Mouse (Mus musculus) hindbrain, embryonic 13.5 days (tissue): Measurements from ENCODE around the gene Rab26. TPM values are rescaled to one million over a fixed set of nuclear protein-coding genes. Genes with fewer than 3 reads are reported as not detected.
A peak's percentile ranks its signal among the peaks of the same experiment; 100 is the strongest.

ENCODE experiments used
- ATAC-seq: fragments of 200-750 bp; cut with Nextera tagmentation; 2 replicates; pipeline ENCODE4 v1.8.0; 2017; ENCODE audit warnings: moderate TSS enrichment; ENCODE audit not compliant: low FRiP score
- H3K27ac ChIP-seq: fragments of 300-500 bp; sonication (generic); 2 replicates; pipeline ENCODE4 v1.5.1; 2015; ENCODE audit warnings: inconsistent platforms, mild to moderate bottlenecking, moderate library complexity
- H3K27me3 ChIP-seq: fragments of 300-500 bp; sonication (generic); 2 replicates; pipeline ENCODE4 v1.6.1; 2015; ENCODE audit warnings: mild to moderate bottlenecking, inconsistent platforms
- H3K36me3 ChIP-seq: fragments of 300-500 bp; sonication (generic); 2 replicates; pipeline ENCODE4 v1.6.1; 2015; ENCODE audit warnings: mild to moderate bottlenecking, inconsistent platforms
- H3K4me1 ChIP-seq: fragments of 300-500 bp; sonication (generic); replicated peaks from 2 replicates; pipeline ENCODE4 v1.6.1; 2015; ENCODE audit warnings: inconsistent platforms
- H3K4me2 ChIP-seq: fragments of 300-500 bp; sonication (generic); 2 replicates; pipeline ENCODE4 v1.6.1; 2015; ENCODE audit warnings: inconsistent platforms, mild to moderate bottlenecking, moderate library complexity
- H3K4me3 ChIP-seq: fragments of 300-500 bp; sonication (generic); 2 replicates; pipeline ENCODE4 v1.5.1; 2015; ENCODE audit warnings: mild to moderate bottlenecking, inconsistent platforms
- H3K9ac ChIP-seq: fragments of 300-500 bp; sonication (generic); 2 replicates; pipeline ENCODE4 v1.6.1; 2015; ENCODE audit warnings: mild to moderate bottlenecking, inconsistent platforms
- H3K9me3 ChIP-seq: fragments of 300-500 bp; sonication (generic); 2 replicates; pipeline ENCODE4 v1.6.1; 2016; ENCODE audit warnings: inconsistent platforms
- WGBS: fragments of 180-500 bp; shearing (Covaris S2); methylation state at CpG from one replicate; pipeline ENCODE4 v1.1.7; 2015; 5-methylcytosine and 5-hydroxymethylcytosine counted together
- polyA plus RNA-seq: library from polyadenylated mRNA; unstranded; fragments of >200 nt; fragmentation: Nextera tagmentation; extraction: Ambion mirVana; gene quantifications from 2 replicates; pipeline ENCODE4 v1.2.1, GENCODE M21; 2015

Rab26 gene
- polyA plus RNA-seq, 1 experiment from 2014 or later, result 2.8 TPM

DNA sequence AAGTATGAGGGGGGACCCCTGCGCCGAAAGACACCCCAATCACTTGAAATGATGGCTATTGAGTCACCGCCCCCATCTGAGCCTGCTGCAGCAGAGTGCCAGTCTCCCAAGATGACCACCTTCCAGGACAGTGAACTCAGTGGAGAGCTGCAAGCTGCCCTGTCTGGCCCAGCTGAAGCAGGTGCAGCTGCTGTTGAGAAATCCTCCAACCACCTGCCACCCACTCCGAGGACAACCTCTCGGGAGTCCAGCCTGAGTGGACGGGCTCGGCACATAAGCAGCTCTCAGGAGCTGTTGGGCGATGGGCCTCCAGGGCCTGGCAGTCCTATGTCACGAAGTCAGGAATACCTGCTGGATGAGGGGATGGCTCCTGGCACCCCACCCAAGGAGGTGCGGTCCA lies 29.9 kb downstream of the Rab26 start:
- H3K36me3 ChIP-seq, result peaks cover 99% of the 10 kb centered on the region
- peaks cover 19% of the 10 kb centered on the region for H3K4me1 ChIP-seq
- H3K27ac ChIP-seq, result no peak overlapping the region
- H3K4me3 ChIP-seq, result no peak overlapping the region
- no peak overlapping the region for H3K9ac ChIP-seq
- H3K9me3 ChIP-seq, result no peaks in the 10 kb centered on the region
- H3K27me3 ChIP-seq, result no peaks in the 10 kb centered on the region
- no peak for ATAC-seq
- WGBS, result 96% methylated on average over 10 of the region's 10 CpGs
- no peak overlapping the region for H3K4me2 ChIP-seq

GRCm38 (mm10) chr17:24502208-24502607 lies 31.8 kb downstream of the Rab26 start:
- WGBS, result 58% methylated on average over 11 of the region's 11 CpGs
- no peak for ATAC-seq
- Histone ChIP-seq H3K4me1 (peaks cover 18% of the 10 kb centered on the region), H3K9me3 (no peaks in the 10 kb centered on the region), H3K27me3 (no peaks in the 10 kb centered on the region), H3K4me3 (no peak overlapping the region), H3K27ac (no peak overlapping the region), H3K4me2 (no peak overlapping the region), H3K9ac (no peak overlapping the region), H3K36me3 (peaks cover 99% of the 10 kb centered on the region)

- H3K36me3 ChIP-seq, result peaks cover 58% of the 10 kb centered on the region
- no peak overlapping the region for H3K4me2 ChIP-seq
- peak overlapping the region; percentile 39; the same call in 1 of the 2 replicates for H3K9ac ChIP-seq
- H3K9me3 ChIP-seq, result no peaks in the 10 kb centered on the region
- no peak overlapping the region for H3K4me3 ChIP-seq
- no peaks in the 10 kb centered on the region for H3K27me3 ChIP-seq
- ATAC-seq, result no peak
- peaks cover 22% of the 10 kb centered on the region for H3K4me1 ChIP-seq
- peak overlapping the region; percentile 23; the same call in 1 of the 2 replicates for H3K27ac ChIP-seq
- WGBS, result 75% methylated on average over 1 of the region's 1 CpGs
Measured at GRCm38 (mm10) chr17:24496026-24496425, 38.0 kb downstream of the Rab26 start.

GRCm38 (mm10) chr17:24495443-24495842 lies 38.6 kb downstream of the Rab26 start:
- Histone ChIP-seq H3K4me1 (peaks cover 27% of the 10 kb centered on the region), H3K4me3 (no peak overlapping the region), H3K36me3 (peaks cover 52% of the 10 kb centered on the region), H3K9me3 (no peaks in the 10 kb centered on the region), H3K4me2 (no peak overlapping the region), H3K27me3 (no peaks in the 10 kb centered on the region), H3K27ac (peak overlapping the region; percentile 23; the same call in 1 of the 2 replicates), H3K9ac (peak overlapping the region; percentile 35; the same call in 1 of the 2 replicates)
- WGBS, result 84% methylated on average over 3 of the region's 3 CpGs
- no peak for ATAC-seq

DNA sequence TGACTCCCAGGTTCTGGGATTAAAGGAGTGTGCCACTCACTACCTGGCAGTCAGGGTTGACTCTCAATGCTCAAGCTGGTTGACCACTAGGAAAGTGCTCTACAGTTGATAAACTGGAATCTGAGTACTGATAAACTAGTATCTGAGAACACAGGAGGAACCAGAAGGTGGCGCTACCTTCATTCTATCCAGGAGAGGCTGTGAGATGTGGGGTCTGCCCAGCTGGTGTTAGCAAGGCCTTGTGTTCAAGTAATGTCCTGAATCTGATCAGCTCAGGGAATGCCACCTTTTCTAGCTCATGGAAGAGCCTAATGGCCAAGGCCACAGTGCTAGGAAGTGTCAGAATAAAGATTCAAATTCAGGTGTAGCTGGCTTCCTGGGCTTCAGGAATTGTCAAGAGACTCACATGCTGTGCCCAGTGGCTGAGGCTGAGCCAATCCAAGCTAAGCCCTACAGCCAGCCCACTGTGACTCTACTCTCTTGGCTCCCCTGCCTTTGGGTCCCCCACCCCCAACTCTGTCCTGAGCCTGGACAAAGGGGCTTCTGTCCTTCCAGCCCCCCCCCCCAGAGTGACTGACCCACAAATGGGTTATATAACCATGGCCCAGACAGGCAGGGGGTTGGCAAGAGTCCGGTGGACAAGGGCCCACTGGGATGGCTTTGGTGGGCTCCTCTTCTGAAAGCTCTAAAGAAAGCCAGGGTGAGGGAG lies 39.2 kb downstream of the Rab26 start:
- no peak overlapping the region for H3K4me2 ChIP-seq
- H3K27me3 ChIP-seq, result no peaks in the 10 kb centered on the region
- H3K27ac ChIP-seq, result peak overlapping the region; percentile 18; the same call in 1 of the 2 replicates
- H3K9ac ChIP-seq, result 0 out of 2 replicates have a peak overlapping the region, but pooled peaks have one; percentile 29
- peaks cover 34% of the 10 kb centered on the region for H3K4me1 ChIP-seq
- no peak overlapping the region for H3K4me3 ChIP-seq
- H3K36me3 ChIP-seq, result peaks cover 45% of the 10 kb centered on the region
- no peak for ATAC-seq
- H3K9me3 ChIP-seq, result no peaks in the 10 kb centered on the region
- 29% methylated on average over 2 of the region's 2 CpGs for WGBS

GRCm38 (mm10) chr17:24490399-24490798 lies 43.6 kb downstream of the Rab26 start:
- Histone ChIP-seq H3K27ac (peak overlapping the region; percentile 99), H3K4me1 (peaks cover 56% of the 10 kb centered on the region), H3K27me3 (0 out of 2 replicates have a peak, but pooled peaks cover 4% of the 10 kb centered on the region), H3K36me3 (peaks cover 1% of the 10 kb centered on the region), H3K9ac (peak overlapping the region; percentile 97), H3K9me3 (no peaks in the 10 kb centered on the region), H3K4me3 (peak overlapping the region; percentile 87), H3K4me2 (peak overlapping the region; percentile 91)
- ATAC-seq, result no peak
- 65% methylated on average over 4 of the region's 4 CpGs for WGBS

DNA sequence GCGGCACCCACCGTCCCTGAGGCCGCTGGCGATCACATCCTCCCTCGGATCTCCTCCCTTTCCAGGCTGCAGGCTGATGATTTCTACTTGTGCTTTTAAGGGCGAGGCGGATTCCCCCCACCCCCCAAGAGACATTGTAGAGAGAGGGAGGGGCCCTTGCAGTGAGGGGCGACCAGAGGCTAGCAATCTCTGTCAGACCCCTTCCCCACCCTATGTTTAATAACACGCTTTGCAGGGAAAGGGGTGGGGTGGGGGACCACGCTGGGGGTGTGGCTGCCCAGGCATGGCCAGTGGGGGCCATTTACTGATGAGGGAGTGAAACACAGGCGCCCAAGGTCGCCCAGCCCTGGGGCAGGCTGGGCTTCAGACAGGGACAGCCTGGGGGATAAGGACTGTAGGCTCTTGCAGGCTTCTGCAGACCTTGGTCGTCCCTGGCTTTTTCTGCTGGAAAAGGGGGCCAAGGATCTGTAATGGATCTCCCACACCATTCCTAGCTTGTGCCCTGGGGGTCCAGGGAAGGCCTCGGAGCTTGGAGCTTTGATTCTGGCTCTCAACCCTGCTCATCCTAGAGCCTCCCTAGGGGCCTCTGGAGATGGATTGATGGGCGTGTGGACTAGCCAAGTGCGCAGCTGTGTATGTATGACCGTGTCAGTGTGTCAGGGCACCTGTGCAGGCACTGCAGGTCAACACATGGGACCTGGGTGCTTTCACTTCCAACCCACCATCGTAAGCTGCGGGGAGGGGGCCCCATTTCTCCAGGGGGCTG lies 44.6 kb downstream of the Rab26 start:
- H3K36me3 ChIP-seq, result no peaks in the 10 kb centered on the region
- H3K4me2 ChIP-seq, result peak overlapping the region; percentile 91
- peak overlapping the region; percentile 87 for H3K4me3 ChIP-seq
- H3K9ac ChIP-seq, result peak overlapping the region; percentile 97
- WGBS, result 9% methylated on average over 19 of the region's 19 CpGs
- peak overlapping the region; percentile 99 for H3K27ac ChIP-seq
- 0 out of 2 replicates have a peak, but pooled peaks cover 4% of the 10 kb centered on the region for H3K27me3 ChIP-seq
- peaks cover 52% of the 10 kb centered on the region for H3K4me1 ChIP-seq
- H3K9me3 ChIP-seq, result no peaks in the 10 kb centered on the region
- ATAC-seq, result peak; percentile 35

GRCm38 (mm10) chr17:24488662-24489264 lies 45.2 kb downstream of the Rab26 start:
- ATAC-seq, result peak; percentile 78
- peak overlapping the region; percentile 91 for H3K4me2 ChIP-seq
- H3K4me1 ChIP-seq, result peaks cover 49% of the 10 kb centered on the region
- WGBS, result under 1% methylated on average over 64 of the region's 81 CpGs
- peak overlapping the region; percentile 99 for H3K27ac ChIP-seq
- no peaks in the 10 kb centered on the region for H3K9me3 ChIP-seq
- H3K36me3 ChIP-seq, result no peaks in the 10 kb centered on the region
- 0 out of 2 replicates have a peak, but pooled peaks cover 4% of the 10 kb centered on the region for H3K27me3 ChIP-seq
- peak overlapping the region; percentile 87 for H3K4me3 ChIP-seq
- peak overlapping the region; percentile 97 for H3K9ac ChIP-seq

DNA sequence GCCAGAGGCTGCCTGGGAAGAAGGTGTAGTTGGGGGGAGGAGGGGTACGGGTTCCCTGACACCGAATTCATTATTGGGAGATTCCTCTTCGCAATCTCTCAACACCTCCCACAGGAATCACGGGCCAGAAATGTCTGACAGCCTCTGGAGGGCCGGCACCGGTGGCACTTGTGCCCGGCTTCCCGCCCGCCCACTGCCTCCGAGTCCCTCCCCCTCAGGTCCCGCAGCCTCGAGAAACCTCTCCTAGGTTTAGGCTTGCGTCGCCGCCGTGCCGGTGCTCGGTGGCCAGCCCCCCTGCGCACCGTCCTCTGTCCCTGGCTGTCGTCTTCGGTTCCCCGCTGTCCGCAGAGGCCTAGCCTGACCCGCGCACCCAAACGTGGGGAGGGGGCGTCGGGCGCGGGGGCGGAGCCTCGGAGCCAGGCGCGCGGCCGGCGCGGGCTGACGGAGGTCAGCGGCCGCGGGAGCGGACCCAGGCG lies 45.8 kb downstream of the Rab26 start, which contains the start of gene Caskin1:
Caskin1 (plus strand) TSS at position 416 of the 476 bp plus-strand sequence.
- Histone ChIP-seq H3K4me1 (peaks cover 49% of the 10 kb centered on the region), H3K27me3 (0 out of 2 replicates have a peak, but pooled peaks cover 4% of the 10 kb centered on the region), H3K27ac (peak within 1 kb of the TSS; percentile 99), H3K36me3 (no peaks in the 10 kb centered on the region), H3K9ac (peak within 1 kb of the TSS; percentile 97), H3K4me3 (peak within 1 kb of the TSS; percentile 87), H3K4me2 (peak within 1 kb of the TSS; percentile 91), H3K9me3 (no peaks in the 10 kb centered on the region)
- under 1% methylated on average over 45 of the region's 45 CpGs for WGBS
- ATAC-seq, result peak; percentile 67

DNA sequence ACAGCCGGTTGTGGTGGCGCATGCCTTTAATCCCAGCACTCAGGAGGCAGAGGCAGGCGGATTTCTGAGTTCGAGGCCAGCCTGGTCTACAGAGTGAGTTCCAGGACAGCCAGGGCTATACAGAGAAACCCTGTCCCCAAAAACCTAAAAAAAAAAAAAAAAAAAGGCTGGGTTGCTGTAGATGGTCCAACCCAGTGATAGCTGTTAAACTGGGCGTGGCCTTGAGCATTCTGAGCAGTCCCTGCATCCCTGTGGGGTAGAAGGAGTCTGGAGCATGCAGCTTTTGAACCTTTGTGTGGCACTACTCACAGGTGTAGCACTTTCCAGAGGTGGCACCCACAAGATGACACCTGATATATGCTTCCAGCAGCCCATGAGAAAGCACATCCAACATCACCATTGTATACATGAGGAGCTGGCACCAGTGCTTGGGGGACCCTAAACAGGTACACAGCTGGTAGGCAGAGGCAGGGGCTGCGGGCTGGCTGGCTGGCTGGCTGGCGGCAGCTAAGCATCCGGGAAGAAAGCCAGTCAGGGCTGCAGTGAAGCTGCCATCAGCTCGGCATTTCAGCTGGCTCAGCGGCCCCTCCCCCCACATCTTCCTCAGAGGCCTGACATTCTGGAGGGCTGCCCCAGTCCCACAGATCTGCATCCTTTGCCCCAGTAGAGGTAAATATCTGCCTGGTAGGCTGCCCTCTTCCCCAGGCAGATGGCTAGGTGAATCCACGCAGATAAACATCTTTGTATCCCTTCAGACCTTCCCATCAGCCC lies 48.7 kb downstream of the Rab26 start:
- ATAC-seq, result no peak
- peak overlapping the region; percentile 85 for H3K27ac ChIP-seq
- H3K4me1 ChIP-seq, result peaks cover 33% of the 10 kb centered on the region
- 46% methylated on average over 10 of the region's 11 CpGs for WGBS
- peak overlapping the region; percentile 58 for H3K9ac ChIP-seq
- H3K9me3 ChIP-seq, result no peaks in the 10 kb centered on the region
- no peaks in the 10 kb centered on the region for H3K36me3 ChIP-seq
- no peak overlapping the region for H3K4me3 ChIP-seq
- 0 out of 2 replicates have a peak, but pooled peaks cover 4% of the 10 kb centered on the region for H3K27me3 ChIP-seq
- H3K4me2 ChIP-seq, result peak overlapping the region; percentile 21; the same call in 1 of the 2 replicates

GRCm38 (mm10) chr17:24483495-24483894 lies 50.5 kb downstream of the Rab26 start:
- 64% methylated on average over 3 of the region's 3 CpGs for WGBS
- no peak overlapping the region for H3K27ac ChIP-seq
- no peaks in the 10 kb centered on the region for H3K9me3 ChIP-seq
- H3K9ac ChIP-seq, result no peak overlapping the region
- H3K27me3 ChIP-seq, result 0 out of 2 replicates have a peak, but pooled peaks cover 4% of the 10 kb centered on the region
- H3K4me3 ChIP-seq, result no peak overlapping the region
- no peaks in the 10 kb centered on the region for H3K36me3 ChIP-seq
- no peak for ATAC-seq
- peaks cover 28% of the 10 kb centered on the region for H3K4me1 ChIP-seq
- no peak overlapping the region for H3K4me2 ChIP-seq
